Comparison of ENCODE assay signal across 8 mouse cellular contexts in genomic region chr8:13160691-13161090, GRCm38 (mm10). TPM values are rescaled to one million over a fixed set of nuclear protein-coding genes. Genes with fewer than 3 reads are reported as not detected.
DNase-seq lines count a peak whose midpoint lies in the region; ATAC-seq and TF ChIP-seq lines count a peak whose summit lies in the region.

No protein-coding gene starts in this region.

- TF ChIP-seq POLR2A in MEL (IDR thresholded peaks at IDR 0.05; ENCODE audit: control insufficient read depth in 1 of 2, insufficient read depth in 1 of 2, low read depth in 1 of 2, low read length in 2 of 2, poor library complexity in 1 of 2): no peak

- peaks cover 16% of the 10 kb centered on the region for H3K4me1 ChIP-seq in hindbrain, embryonic 10.5 days (replicated peaks)
- H3K4me1 ChIP-seq in hindbrain, embryonic 11.5 days (replicated peaks; ENCODE audit: control insufficient read depth, insufficient read depth, low read length): peaks cover 2% of the 10 kb centered on the region; the same call in 1 of the 2 replicates
- peaks cover 17 to 26% of the 10 kb centered on the region in 2 experiments for H3K4me1 ChIP-seq in MEL (ENCODE audit: control insufficient read depth in 1 of 2, insufficient read depth in 2 of 2, low read length in 2 of 2)
- peaks cover 20% of the 10 kb centered on the region for H3K4me1 ChIP-seq in hindbrain, embryonic 16.5 days (ENCODE audit: control insufficient read depth, insufficient read depth, low read depth, low read length)
- H3K4me1 ChIP-seq in midbrain, embryonic 13.5 days (replicated peaks): peaks cover 45% of the 10 kb centered on the region

- no peak for ATAC-seq in hindbrain, embryonic 11.5 days (ENCODE audit: low FRiP score)
- no peak for ATAC-seq in hindbrain, embryonic 16.5 days
- no peak for ATAC-seq in midbrain, embryonic 13.5 days
- no peak for ATAC-seq in erythroid progenitor cell, adult 5-6 weeks (replicated peaks; ENCODE audit: low FRiP score, poor library complexity, severe bottlenecking)

- H3K79me2 ChIP-seq in MEL (ENCODE audit: control insufficient read depth, insufficient read depth, low read length, poor library complexity): peaks cover 58% of the 10 kb centered on the region

- DNase-seq in hindbrain, embryonic 10.5 days (ENCODE audit: low spot score): no peak
- DNase-seq in hindbrain, embryonic 11.5 days (ENCODE audit: low spot score): no peak
- DNase-seq in MEL (ENCODE audit: low read depth, low spot score): no peak
- DNase-seq in urinary bladder, postnatal 36 days (ENCODE audit: low spot score in 2 of 2): no peak
- DNase-seq in layer of hippocampus, postnatal 36 days: no peak

- no peak overlapping the region for H3K9ac ChIP-seq in hindbrain, embryonic 11.5 days (ENCODE audit: low read depth, low read length)
- H3K9ac ChIP-seq in MEL (ENCODE audit: control insufficient read depth, low read depth, low read length, poor library complexity, severe bottlenecking): peak overlapping the region; percentile 93
- H3K9ac ChIP-seq in hindbrain, embryonic 16.5 days (ENCODE audit: low read depth, low read length): no peak overlapping the region
- H3K9ac ChIP-seq in midbrain, embryonic 13.5 days (replicated peaks): peak overlapping the region; percentile 99

- H3K4me3 ChIP-seq in hindbrain, embryonic 10.5 days: peak overlapping the region; percentile 100; the same call in 1 of the 2 replicates
- no peak overlapping the region for H3K4me3 ChIP-seq in hindbrain, embryonic 11.5 days (ENCODE audit: low read depth, low read length)
- peak overlapping the region; percentile 76 to 92 for H3K4me3 ChIP-seq in MEL (ENCODE audit: control insufficient read depth in 1 of 2, insufficient read depth in 1 of 2, low read depth in 2 of 2, low read length in 2 of 2)
- no peak overlapping the region for H3K4me3 ChIP-seq in hindbrain, embryonic 16.5 days (ENCODE audit: low read length)
- peak overlapping the region; percentile 91 for H3K4me3 ChIP-seq in midbrain, embryonic 13.5 days (replicated peaks)

- H3K36me3 ChIP-seq in hindbrain, embryonic 10.5 days: 0 out of 2 replicates have a peak, but pooled peaks cover 6% of the 10 kb centered on the region
- no peaks in the 10 kb centered on the region for H3K36me3 ChIP-seq in hindbrain, embryonic 11.5 days (ENCODE audit: control insufficient read depth, insufficient read depth, low read length)
- H3K36me3 ChIP-seq in MEL (ENCODE audit: control insufficient read depth in 1 of 2, insufficient read depth in 2 of 2, low read length in 2 of 2): peaks cover 7 to 36% of the 10 kb centered on the region in 2 experiments
- H3K36me3 ChIP-seq in hindbrain, embryonic 16.5 days (ENCODE audit: control insufficient read depth, insufficient read depth, low read length): no peaks in the 10 kb centered on the region
- 0 out of 2 replicates have a peak, but pooled peaks cover under 1% of the 10 kb centered on the region for H3K36me3 ChIP-seq in midbrain, embryonic 13.5 days

- no peak overlapping the region for H3K27ac ChIP-seq in hindbrain, embryonic 10.5 days
- H3K27ac ChIP-seq in hindbrain, embryonic 11.5 days (ENCODE audit: low read depth, low read length): no peak overlapping the region
- H3K27ac ChIP-seq in MEL (ENCODE audit: control insufficient read depth, low read depth, low read length): no peak overlapping the region
- no peak overlapping the region for H3K27ac ChIP-seq in hindbrain, embryonic 16.5 days (ENCODE audit: low read depth, low read length)
- no peak overlapping the region for H3K27ac ChIP-seq in midbrain, embryonic 13.5 days

- no peaks in the 10 kb centered on the region for H3K27me3 ChIP-seq in hindbrain, embryonic 10.5 days (ENCODE audit: insufficient read depth, poor library complexity, severe bottlenecking)
- H3K27me3 ChIP-seq in hindbrain, embryonic 11.5 days (ENCODE audit: control insufficient read depth, insufficient read depth, low read length): no peaks in the 10 kb centered on the region
- no peaks in the 10 kb centered on the region for H3K27me3 ChIP-seq in MEL (ENCODE audit: control insufficient read depth in 1 of 2, insufficient read depth in 2 of 2, low read length in 2 of 2)
- no peaks in the 10 kb centered on the region for H3K27me3 ChIP-seq in hindbrain, embryonic 16.5 days (replicated peaks; ENCODE audit: control insufficient read depth, insufficient read depth, low read length)
- no peaks in the 10 kb centered on the region for H3K27me3 ChIP-seq in midbrain, embryonic 13.5 days

- no peak for TF ChIP-seq RAD21 in MEL (IDR thresholded peaks at IDR 0.05; ENCODE audit: low read depth, low read length)

- TF ChIP-seq CTCF in MEL (IDR thresholded peaks at IDR 0.05 in 2 of 3, conservative IDR thresholded peaks at IDR 0.05 in 1 of 3; ENCODE audit: control insufficient read depth in 1 of 3, insufficient read depth in 1 of 3, low read depth in 2 of 3, low read length in 3 of 3, poor library complexity in 1 of 3, severe bottlenecking in 1 of 3): no peak

- TF ChIP-seq EP300 in MEL (IDR thresholded peaks at IDR 0.05; ENCODE audit: low read depth in 1 of 2, low read length in 2 of 2): no peak

- WGBS in hindbrain, embryonic 10.5 days: 89% methylated on average over 3 of the region's 3 CpGs
- WGBS in hindbrain, embryonic 11.5 days: 93% methylated on average over 3 of the region's 3 CpGs
- 86% methylated on average over 3 of the region's 3 CpGs for WGBS in hindbrain, embryonic 16.5 days
- 87% methylated on average over 3 of the region's 3 CpGs for WGBS in midbrain, embryonic 13.5 days

- H3K9me3 ChIP-seq in hindbrain, embryonic 10.5 days: no peaks in the 10 kb centered on the region
- H3K9me3 ChIP-seq in hindbrain, embryonic 11.5 days (ENCODE audit: control insufficient read depth, low read length): no peaks in the 10 kb centered on the region
- no peaks in the 10 kb centered on the region for H3K9me3 ChIP-seq in MEL (replicated peaks; ENCODE audit: insufficient read depth, low read length)
- no peaks in the 10 kb centered on the region for H3K9me3 ChIP-seq in hindbrain, embryonic 16.5 days (ENCODE audit: control insufficient read depth, low read length)
- no peaks in the 10 kb centered on the region for H3K9me3 ChIP-seq in midbrain, embryonic 13.5 days

- no peak overlapping the region for H3K4me2 ChIP-seq in hindbrain, embryonic 11.5 days (replicated peaks; ENCODE audit: low read depth, low read length)
- peak overlapping the region; percentile 95 for H3K4me2 ChIP-seq in hindbrain, embryonic 16.5 days (ENCODE audit: low read length)
- peak overlapping the region; percentile 97 for H3K4me2 ChIP-seq in midbrain, embryonic 13.5 days (replicated peaks)

RNA-seq across cellular contexts. Expression of gene Lamp1, which starts 1.7 kb away (rescaled TPM):
- 218 and 231 TPM in 2 replicates for polyA plus RNA-seq in hindbrain, embryonic 10.5 days (2016; fragmentation: Nextera tagmentation; extraction: Ambion mirVana)
- polyA plus RNA-seq in hindbrain, embryonic 11.5 days (2014; fragmentation: Nextera tagmentation; extraction: Ambion mirVana): 261 and 286 TPM in 2 replicates
- 191 and 205 TPM in 2 replicates for total RNA-seq in MEL (2012; rRNA removed)
- polyA plus RNA-seq in MEL (2012; ENCODE audit: insufficient read depth in 1 of 2, insufficient read length in 2 of 2, low read depth in 1 of 2, low replicate concordance in 2 of 2, missing spikeins in 1 of 2): 100 to 1,000 TPM; 109 to 233 TPM
- 318 and 342 TPM in 2 replicates for polyA plus RNA-seq in hindbrain, embryonic 16.5 days (2015; fragmentation: Nextera tagmentation; extraction: Ambion mirVana)
- polyA plus RNA-seq in midbrain, embryonic 13.5 days (2015; fragmentation: Nextera tagmentation; extraction: Ambion mirVana): 223 and 242 TPM in 2 replicates
- 100 to 1,000 TPM; 267 to 270 TPM for total RNA-seq in layer of hippocampus, postnatal 36 days (2021)
- total RNA-seq in erythroid progenitor cell, adult 5-6 weeks (2015; ENCODE audit: low replicate concordance): 113 and 132 TPM in 2 replicates
- total RNA-seq in erythroid progenitor cell, adult 5-6 weeks (2017; ENCODE audit: low replicate concordance): 119 TPM in 2 replicates

RNA-seq across cellular contexts. Expression of gene Grtp1, which starts 39.7 kb away (rescaled TPM):
- 14.5 and 16.5 TPM in 2 replicates for polyA plus RNA-seq in hindbrain, embryonic 10.5 days (2016; fragmentation: Nextera tagmentation; extraction: Ambion mirVana)
- polyA plus RNA-seq in hindbrain, embryonic 11.5 days (2014; fragmentation: Nextera tagmentation; extraction: Ambion mirVana): 12.9 and 13.0 TPM in 2 replicates
- total RNA-seq in MEL (2012; rRNA removed): 8.2 and 11.9 TPM in 2 replicates
- polyA plus RNA-seq in MEL (2012; ENCODE audit: insufficient read depth in 1 of 2, insufficient read length in 2 of 2, low read depth in 1 of 2, low replicate concordance in 2 of 2, missing spikeins in 1 of 2): 10 to 100 TPM in 1 of 2 experiments, not detected in 1; 15.1 TPM
- polyA plus RNA-seq in hindbrain, embryonic 16.5 days (2015; fragmentation: Nextera tagmentation; extraction: Ambion mirVana): 13.2 and 15.2 TPM in 2 replicates
- 15.0 and 17.9 TPM in 2 replicates for polyA plus RNA-seq in midbrain, embryonic 13.5 days (2015; fragmentation: Nextera tagmentation; extraction: Ambion mirVana)
- total RNA-seq in layer of hippocampus, postnatal 36 days (2021): 1 to 10 TPM; 3.2 to 3.4 TPM
- 5.0 and 6.3 TPM in 2 replicates for total RNA-seq in erythroid progenitor cell, adult 5-6 weeks (2015; ENCODE audit: low replicate concordance)
- 3.5 and 8.6 TPM in 2 replicates for total RNA-seq in erythroid progenitor cell, adult 5-6 weeks (2017; ENCODE audit: low replicate concordance)

RNA-seq across cellular contexts. Expression of gene Cul4a, which starts 55.3 kb away (rescaled TPM):
- 72.8 and 83.9 TPM in 2 replicates for polyA plus RNA-seq in hindbrain, embryonic 10.5 days (2016; fragmentation: Nextera tagmentation; extraction: Ambion mirVana)
- polyA plus RNA-seq in hindbrain, embryonic 11.5 days (2014; fragmentation: Nextera tagmentation; extraction: Ambion mirVana): 83.5 and 93.0 TPM in 2 replicates
- 62.3 and 81.4 TPM in 2 replicates for total RNA-seq in MEL (2012; rRNA removed)
- 100 to 1,000 TPM in 1 of 2 experiments, 10 to 100 TPM in 1; 56.2 to 131 TPM for polyA plus RNA-seq in MEL (2012; ENCODE audit: insufficient read depth in 1 of 2, insufficient read length in 2 of 2, low read depth in 1 of 2, low replicate concordance in 2 of 2, missing spikeins in 1 of 2)
- polyA plus RNA-seq in hindbrain, embryonic 16.5 days (2015; fragmentation: Nextera tagmentation; extraction: Ambion mirVana): 67.5 and 72.7 TPM in 2 replicates
- 69.6 and 76.1 TPM in 2 replicates for polyA plus RNA-seq in midbrain, embryonic 13.5 days (2015; fragmentation: Nextera tagmentation; extraction: Ambion mirVana)
- 10 to 100 TPM; 59.1 to 66.8 TPM for total RNA-seq in layer of hippocampus, postnatal 36 days (2021)
- 223 and 293 TPM in 2 replicates for total RNA-seq in erythroid progenitor cell, adult 5-6 weeks (2015; ENCODE audit: low replicate concordance)
- 261 and 331 TPM in 2 replicates for total RNA-seq in erythroid progenitor cell, adult 5-6 weeks (2017; ENCODE audit: low replicate concordance)

RNA-seq across cellular contexts. Expression of gene Pcid2, which starts 55.4 kb away (rescaled TPM):
- 58.4 and 63.5 TPM in 2 replicates for polyA plus RNA-seq in hindbrain, embryonic 10.5 days (2016; fragmentation: Nextera tagmentation; extraction: Ambion mirVana)
- polyA plus RNA-seq in hindbrain, embryonic 11.5 days (2014; fragmentation: Nextera tagmentation; extraction: Ambion mirVana): 54.1 and 56.3 TPM in 2 replicates
- 45.1 and 50.1 TPM in 2 replicates for total RNA-seq in MEL (2012; rRNA removed)
- polyA plus RNA-seq in MEL (2012; ENCODE audit: insufficient read depth in 1 of 2, insufficient read length in 2 of 2, low read depth in 1 of 2, low replicate concordance in 2 of 2, missing spikeins in 1 of 2): 10 to 100 TPM; 68.1 to 90.6 TPM
- 36.8 and 41.2 TPM in 2 replicates for polyA plus RNA-seq in hindbrain, embryonic 16.5 days (2015; fragmentation: Nextera tagmentation; extraction: Ambion mirVana)
- 49.2 and 50.0 TPM in 2 replicates for polyA plus RNA-seq in midbrain, embryonic 13.5 days (2015; fragmentation: Nextera tagmentation; extraction: Ambion mirVana)
- 10 to 100 TPM; 27.1 to 27.3 TPM for total RNA-seq in layer of hippocampus, postnatal 36 days (2021)
- 6.7 and 11.5 TPM in 2 replicates for total RNA-seq in erythroid progenitor cell, adult 5-6 weeks (2015; ENCODE audit: low replicate concordance)
- total RNA-seq in erythroid progenitor cell, adult 5-6 weeks (2017; ENCODE audit: low replicate concordance): 10.7 and 13.9 TPM in 2 replicates

Comparison
In these comparisons a context has a peak if more than half of its experiments do, and no peak if none do; other contexts are left out.
1. H3K4me3 ChIP-seq: peak in hindbrain, embryonic 10.5 days (single experiment), MEL (2 of 2) and midbrain, embryonic 13.5 days (single experiment); none in hindbrain, embryonic 11.5 days (single experiment) and hindbrain, embryonic 16.5 days (single experiment).
2. H3K9ac ChIP-seq: peak in MEL (single experiment) and midbrain, embryonic 13.5 days (single experiment); none in hindbrain, embryonic 11.5 days (single experiment) and hindbrain, embryonic 16.5 days (single experiment).